ENCODE assay signal across 24 mouse cellular contexts in the genomic region with DNA sequence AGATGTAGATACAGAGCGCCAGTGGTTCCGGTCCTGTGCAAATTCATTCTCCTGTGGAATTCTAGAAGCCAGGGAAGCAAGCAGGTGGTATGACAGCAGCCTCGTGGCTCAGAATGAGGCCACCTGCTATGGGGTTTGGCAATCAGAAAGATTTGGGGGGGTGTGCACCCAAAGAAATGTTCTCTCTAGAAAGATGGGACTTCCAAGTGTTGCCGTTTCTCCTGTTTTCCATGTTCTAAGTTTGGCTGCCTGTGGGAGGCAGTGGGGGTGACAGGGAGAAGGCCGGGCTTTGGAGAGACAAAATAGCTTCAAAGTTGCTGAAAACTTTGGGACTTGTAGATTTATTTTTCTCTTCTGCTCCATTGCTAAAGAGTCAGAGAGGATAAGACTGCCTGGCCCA.
DNase-seq lines count a peak whose midpoint lies in the region; TF ChIP-seq lines count a peak whose summit lies in the region.
"Had no signal": no experiment of that assay in that cellular context is flagged by ENCODE, and none has a peak within 500 bp of the region (broad histone marks: within the 10 kb centered on the region; RNA-seq: fewer than 3 reads in every experiment).

No protein-coding gene starts in this region.

- H3K27ac ChIP-seq in left cerebral cortex, adult 2 months = peak overlapping the region; percentile 85
- H3K27ac ChIP-seq: embryonic facial prominence, embryonic 10.5 days; forebrain, embryonic 15.5 days; heart, embryonic 10.5 days; hindbrain, embryonic 15.5 days; kidney, postnatal 0 days; limb, embryonic 13.5 days; liver, embryonic 12.5 days; midbrain, embryonic 12.5 days had no signal

- DNase-seq in frontal cortex, postnatal 36 days (ENCODE audit: low spot score in 2 of 2) = peak; percentile 65 to 80
- no peak for DNase-seq in frontal cortex, postnatal 10 days (ENCODE audit: low spot score in 2 of 2)
- peak; percentile 70 for DNase-seq in left cerebral cortex, adult 11 months (ENCODE audit: low spot score)
- DNase-seq in left cerebral cortex, postnatal 4 days = no peak
- DNase-seq in left cerebral cortex, adult 2 months (ENCODE audit: extremely low spot score in 1 of 2, low spot score in 2 of 2) = peak; percentile 32 to 57
- DNase-seq in right cerebral cortex, postnatal 25 days = peak; percentile 69
- no peak for DNase-seq in c-Kit-positive CD71-positive TER-119-positive erythroid progenitor cells, embryonic 14.5 days (ENCODE audit: low spot score)
- no peak for DNase-seq in lung, postnatal 25 days (ENCODE audit: low spot score)
- DNase-seq: adrenal gland, postnatal 25 days; cerebellum, adult 11 months; cerebellum, adult 9-11 months; kidney, adult 2 months; lung, adult 18-20 months; lung, postnatal 10 days; retina, postnatal 1 day; thymus, postnatal 14 days had no signal

- intact Hi-C loops in left cerebral cortex, postnatal 4 days (cut with DNase I) = no loop called here
- intact Hi-C loops in left cerebral cortex, adult 2 months (cut with DNase I) = loop anchor here (2.0 kb wide), 1 partner anchor 35 kb away; no protein-coding TSS in a partner anchor

- TF ChIP-seq CTCF in left cerebral cortex, adult 2 months (IDR thresholded peaks at IDR 0.05) = no peak

- no peak overlapping the region for H3K4me3 ChIP-seq in left cerebral cortex, adult 2 months
- H3K4me3 ChIP-seq: embryonic facial prominence, embryonic 10.5 days; forebrain, embryonic 15.5 days; heart, embryonic 10.5 days; hindbrain, embryonic 15.5 days; limb, embryonic 13.5 days; liver, embryonic 12.5 days; midbrain, embryonic 12.5 days had no signal

Comparison
In these comparisons a context has a peak if more than half of its experiments do, and no peak if none do; other contexts are left out.
1. DNase-seq: peak in frontal cortex, postnatal 36 days (2 of 2), left cerebral cortex, adult 11 months (single experiment), left cerebral cortex, adult 2 months (2 of 2) and right cerebral cortex, postnatal 25 days (single experiment); none in frontal cortex, postnatal 10 days (0 of 2), left cerebral cortex, postnatal 4 days (single experiment), c-Kit-positive CD71-positive TER-119-positive erythroid progenitor cells, embryonic 14.5 days (single experiment) and lung, postnatal 25 days (single experiment).